Mouse (Mus musculus): Measurements from ENCODE around the gene Mff.

Gene Mff

DNA sequence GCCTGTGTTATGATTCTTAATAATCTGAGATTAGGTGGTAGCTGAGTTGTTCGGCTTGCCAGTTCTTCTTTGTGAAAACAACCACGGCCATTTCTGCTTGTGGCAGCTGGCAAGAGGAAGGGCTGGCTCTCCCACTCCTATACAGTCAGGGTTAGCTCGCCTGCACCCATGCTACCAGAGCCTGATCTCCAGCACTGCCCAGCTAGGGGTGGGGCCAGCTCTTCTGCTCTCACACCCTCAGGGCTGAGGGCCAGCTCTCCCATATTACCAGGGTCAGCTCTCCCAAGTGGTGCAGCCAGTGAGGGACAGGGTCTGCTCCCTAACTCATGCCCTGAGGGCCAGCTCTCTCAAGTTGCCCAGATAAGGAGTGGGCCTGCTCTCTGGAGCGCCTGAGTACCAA, 47.7 kb downstream of the Mff start:
- no peak for DNase-seq

DNA sequence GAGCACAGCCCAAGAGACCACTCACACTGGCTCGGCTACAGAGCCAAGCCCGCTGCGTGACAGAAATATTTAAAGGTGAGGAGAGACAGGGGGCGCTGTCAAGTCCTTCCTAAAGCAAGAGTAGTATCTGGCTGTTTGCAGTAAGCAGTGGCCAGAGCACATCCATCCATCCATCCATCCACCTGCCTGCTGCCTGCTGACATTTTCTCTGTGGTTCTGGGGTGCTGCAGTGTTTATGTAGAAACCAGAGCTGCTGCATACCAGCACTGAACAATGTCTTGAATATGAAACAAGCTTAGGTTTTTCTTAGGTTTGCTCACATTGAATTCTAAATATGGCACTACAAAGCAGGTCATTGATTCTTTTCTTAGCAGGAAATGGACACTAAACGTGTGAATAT, 48.5 kb downstream of the Mff start:
- DNase-seq: no peak

DNA sequence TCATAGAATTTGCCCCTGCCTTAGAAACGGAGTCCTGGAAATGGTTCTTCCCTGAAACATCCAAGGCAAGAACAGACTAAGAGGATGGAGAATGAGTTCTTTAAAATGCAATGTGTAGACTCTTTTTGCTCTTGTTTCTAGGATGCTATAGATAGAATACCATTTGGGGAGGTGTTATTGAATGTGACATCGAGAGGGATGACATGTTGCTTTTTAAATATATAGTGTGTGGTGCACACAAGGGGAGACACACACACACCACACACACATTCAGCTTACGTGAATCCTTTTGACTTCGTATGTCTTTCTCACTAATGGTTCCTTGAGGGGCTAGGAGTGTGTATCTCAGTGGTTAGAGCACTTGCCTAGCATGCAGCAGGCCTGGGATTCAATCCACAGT, 50.6 kb downstream of the Mff start:
- DNase-seq: no peak

DNA sequence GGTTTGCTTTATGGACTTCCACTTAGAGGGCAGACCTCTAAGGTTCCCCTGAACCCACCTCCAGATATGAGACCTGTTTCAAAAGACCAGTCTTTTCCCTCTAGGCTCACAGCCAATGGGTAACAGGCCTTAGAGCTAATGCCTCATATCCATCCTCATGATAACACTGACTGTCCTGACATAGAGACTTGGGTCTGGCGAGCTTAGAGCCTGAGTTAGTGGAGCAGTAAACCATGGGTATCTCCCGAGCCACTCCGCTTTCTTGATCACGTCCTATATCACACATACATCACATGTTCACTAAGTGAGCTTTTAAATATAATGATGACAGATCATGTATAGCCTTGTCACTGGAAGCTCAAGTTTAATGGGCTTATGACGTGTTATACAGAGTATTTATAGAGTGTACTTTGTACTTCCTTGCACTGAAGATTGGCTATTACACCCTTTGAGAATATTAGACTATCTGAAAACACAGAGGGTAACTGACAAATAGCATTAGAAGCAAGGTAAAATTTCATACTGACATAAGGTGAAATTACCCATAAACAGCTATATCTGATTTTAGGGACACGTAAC, 54.8 kb downstream of the Mff start:
- DNase-seq: no peak

DNA sequence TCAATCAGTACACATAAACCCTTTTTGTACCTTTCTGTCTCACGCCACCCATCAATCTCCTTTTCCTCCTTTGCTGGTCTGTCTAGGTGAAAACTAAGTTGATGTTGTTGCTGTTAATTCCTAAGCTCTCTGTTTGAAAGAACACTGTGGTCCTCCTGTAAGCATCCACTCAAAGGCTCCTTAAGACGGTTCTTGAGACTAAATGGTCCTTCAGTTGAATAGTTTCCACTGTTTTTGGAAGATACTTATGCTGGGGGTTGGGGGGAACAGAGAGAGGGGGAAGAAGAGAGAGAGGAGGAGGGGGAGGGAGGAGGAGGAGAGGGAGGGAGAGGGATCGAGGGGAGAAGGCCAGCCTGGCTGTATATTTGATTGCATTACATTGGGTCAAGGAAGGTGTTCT, 58.9 kb downstream of the Mff start:
- no peak for DNase-seq

DNA sequence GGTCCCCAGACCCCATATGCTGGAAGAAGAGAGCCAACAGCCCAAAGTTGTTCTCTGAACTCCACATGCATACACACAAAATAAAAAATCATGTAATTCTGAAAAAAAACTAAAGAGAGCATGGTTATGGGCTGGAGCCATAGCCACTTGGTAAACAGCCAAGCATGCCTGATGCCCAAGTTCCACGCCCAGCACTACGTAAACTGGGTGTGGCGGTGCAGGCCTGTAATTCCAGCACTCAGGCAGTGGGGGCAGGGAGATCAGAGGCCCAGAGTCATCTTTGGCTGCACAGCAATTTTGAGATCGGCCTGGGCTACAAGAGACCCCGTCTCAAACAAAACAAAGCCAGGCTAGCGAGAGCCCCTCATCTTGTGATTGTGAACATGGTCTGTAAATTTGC, 60.9 kb downstream of the Mff start:
- no peak for DNase-seq

DNA sequence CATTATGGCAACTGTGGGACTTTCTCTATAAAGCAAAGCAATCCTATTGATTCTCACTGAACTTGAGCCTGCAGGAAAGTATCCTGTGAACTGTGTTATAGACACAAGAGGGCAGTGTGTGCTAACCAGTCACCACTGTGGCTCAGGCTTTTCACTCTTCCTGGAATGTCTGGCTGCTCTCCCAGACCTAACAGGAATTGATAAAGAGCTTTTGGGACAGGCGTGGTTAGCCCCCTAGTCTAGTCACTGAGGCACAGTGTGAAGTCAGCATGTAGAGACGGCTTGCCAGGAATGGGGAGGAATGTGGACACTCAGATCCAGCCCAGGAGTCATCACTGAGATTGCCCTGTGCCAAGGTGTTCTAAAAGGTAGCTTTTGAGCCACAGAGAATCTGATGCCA, 62.7 kb downstream of the Mff start:
- DNase-seq: peak; percentile 20

DNA sequence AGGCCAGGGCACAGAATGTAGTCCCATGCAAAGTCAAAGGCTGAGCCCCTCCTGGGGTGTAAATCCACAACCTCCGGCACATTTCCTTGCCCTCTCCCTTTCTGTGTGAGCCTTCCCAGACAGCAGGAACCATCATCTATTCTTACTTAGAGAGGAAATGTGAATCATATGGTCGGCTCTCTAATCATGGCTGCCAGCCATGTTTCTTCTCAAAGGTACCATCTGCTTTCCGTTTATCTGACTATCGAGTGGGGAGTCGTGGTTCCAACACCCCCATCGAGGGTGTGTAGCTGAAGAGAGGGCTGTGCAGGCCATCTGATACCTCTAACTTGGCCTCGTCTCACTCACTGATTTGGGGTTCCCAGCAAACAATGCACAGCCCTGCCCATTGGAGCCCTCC, 63.4 kb downstream of the Mff start:
- DNase-seq: no peak

DNA sequence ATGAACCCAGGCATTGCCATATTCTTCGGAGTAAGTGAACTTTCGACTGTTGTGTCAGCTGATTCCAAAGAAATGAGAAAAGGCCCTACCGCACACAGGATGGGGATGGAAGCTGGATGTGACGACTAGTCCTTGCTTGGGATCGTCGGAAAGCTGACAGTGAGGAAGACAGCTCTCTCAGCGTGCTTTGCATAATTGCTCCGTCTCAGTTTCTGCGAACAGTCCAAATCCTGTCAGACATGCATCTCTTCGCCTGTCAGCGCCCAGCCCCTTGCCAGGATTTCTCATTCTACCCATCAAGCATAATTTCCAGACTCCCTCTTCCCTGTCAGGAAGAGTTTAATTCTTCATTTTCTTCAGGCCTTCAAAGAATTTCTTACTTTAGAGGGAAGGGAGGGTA, 66.4 kb downstream of the Mff start:
- DNase-seq: no peak

DNA sequence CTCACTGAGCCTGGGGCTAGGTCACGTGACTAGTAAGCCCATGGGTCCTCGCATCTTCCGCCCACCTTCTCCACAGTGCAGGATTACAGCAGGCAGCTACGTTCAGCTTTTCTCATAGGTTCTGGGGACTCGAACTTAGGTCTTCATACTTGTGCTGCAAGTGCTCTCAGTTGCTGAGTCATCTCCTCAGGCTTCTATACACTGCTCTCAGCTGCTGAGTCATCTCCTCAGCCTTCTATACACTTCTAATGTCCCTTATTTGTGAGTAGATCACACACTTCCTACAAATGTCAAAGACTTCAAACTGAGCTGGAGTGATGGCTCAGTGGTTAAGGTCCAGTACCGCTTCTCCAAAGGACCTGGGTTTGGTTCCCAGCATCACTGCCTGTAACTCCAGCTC, 67.5 kb downstream of the Mff start:
- no peak for DNase-seq

DNA sequence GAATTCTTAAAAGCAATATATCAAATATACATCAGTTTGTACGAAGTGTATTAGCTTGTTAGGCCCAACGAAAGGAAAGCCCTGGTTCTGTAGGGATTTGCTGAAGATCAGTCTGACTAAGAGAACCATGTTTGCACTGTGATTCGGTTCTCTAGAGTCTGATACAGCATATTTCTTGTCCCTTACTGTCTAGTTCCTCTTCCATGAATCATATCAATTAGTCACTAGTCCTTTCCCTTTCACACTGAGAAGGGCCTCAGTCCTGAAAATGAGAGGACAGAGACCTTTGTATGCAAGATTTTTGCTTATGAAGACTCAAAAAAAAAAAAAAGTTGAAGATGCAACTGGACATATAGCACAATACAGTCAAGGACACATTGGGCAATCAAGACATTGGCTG, 68.4 kb downstream of the Mff start:
- DNase-seq: no peak

DNA sequence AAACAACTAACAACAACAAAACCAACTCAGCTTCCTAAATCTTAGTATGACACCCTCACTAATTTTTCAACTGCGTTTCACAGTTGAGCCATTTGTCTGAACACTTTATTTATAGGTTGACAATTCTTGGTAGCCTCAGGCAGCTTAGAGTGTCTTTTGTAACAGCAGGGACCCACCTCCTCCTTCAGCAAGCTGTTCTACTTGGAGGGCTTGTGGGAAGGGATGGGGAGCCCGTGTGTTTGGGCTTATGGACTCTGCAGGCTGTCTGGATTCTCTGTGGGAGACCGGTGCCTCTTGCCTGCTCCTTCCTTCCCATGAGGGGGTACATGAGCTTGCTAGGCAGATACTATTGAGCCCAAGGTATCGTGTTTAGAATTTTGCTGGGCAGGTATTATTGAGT, 69.3 kb downstream of the Mff start:
- DNase-seq: no peak

DNA sequence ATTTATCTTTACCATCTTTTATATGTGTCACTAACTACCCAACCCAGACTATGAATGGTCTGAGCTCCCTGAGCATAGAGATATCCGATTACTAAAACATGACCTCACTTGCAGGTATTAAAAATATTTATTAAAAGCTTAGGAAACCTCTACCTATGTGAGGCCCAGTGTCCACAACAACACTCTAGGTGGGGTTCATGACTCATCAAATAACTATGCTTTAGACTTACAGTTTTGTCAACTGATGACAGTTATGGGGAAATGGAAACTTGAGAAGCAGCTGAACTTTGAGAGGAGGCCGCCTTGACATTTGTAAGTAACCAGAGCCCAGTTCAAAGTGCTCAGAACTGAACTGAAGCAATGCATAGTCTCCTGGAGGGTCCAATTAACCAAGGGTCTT, 70.5 kb downstream of the Mff start:
- DNase-seq: no peak

DNA sequence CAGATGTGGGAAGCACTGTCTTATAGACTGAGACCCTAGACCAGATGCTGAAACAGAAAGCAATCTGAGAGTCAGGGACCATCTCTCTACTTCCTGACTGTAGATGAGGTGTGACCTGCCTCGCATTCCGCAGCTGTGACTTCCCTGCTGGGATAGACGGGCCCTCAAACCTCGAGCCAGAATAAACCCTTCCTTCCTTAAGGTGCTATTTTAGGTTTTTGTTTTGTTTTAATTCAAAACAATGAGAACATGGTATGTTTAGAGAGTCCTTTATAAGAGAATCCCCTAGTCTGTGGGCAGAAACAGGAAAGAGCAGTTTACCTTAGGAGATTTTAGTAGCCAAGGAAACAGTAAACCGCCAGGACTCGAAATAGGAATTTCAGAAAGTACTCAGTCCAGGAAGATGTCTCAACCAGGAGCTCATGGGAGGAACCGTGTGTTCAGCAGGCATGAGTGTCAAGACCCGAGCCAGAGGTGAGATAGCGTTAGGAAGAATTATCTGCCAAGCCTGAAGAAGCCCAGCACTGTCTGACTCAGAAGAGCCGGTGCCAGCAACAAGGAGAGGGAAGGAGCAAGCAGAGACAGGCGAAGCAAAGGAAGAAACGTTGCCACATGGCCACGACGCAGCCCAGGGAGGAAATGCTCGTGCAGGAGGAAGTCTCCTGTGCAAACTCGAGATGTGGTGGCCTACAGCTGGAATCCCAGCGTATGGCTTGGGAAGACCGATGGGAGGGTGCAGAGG, 71.2 kb downstream of the Mff start:
- DNase-seq: no peak

DNA sequence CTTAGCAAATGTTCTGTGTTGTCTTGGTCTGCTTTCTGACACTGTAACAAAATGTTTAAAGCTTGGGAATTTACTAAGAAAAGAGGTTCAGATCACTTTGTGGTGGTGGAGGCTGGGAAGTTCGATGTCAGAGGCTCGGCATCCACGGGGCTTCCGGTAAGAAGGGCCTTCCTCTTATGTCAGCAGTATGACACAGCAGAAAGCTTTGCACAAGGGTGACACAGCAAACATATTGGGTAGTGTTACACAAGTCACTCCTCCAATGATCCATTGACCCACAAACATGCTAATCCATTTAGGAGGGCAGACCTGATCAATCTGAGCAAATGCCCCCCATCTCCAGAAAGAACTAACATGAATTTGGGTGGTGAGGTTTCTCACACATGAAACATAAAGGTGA, 72.4 kb downstream of the Mff start:
- no peak for DNase-seq

DNA sequence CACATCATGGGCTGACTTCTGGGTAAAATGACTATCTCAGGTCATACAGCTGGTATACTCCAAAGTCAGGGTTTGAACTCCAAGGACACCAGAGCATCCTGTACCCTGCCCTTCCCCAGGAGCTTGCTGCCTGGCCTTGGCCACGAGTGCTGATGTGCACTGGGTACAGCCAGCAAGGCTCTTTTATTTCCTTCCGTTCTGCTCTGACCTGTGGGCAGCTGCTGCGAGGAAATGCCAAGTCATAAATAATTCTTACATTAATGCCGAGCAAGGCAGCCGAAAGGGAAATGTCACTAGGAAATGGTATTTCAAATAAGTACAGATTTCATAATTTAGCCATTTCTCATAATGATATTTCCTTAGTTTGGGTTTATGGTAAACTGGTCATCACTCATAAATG, 73.6 kb downstream of the Mff start:
- DNase-seq: no peak

DNA sequence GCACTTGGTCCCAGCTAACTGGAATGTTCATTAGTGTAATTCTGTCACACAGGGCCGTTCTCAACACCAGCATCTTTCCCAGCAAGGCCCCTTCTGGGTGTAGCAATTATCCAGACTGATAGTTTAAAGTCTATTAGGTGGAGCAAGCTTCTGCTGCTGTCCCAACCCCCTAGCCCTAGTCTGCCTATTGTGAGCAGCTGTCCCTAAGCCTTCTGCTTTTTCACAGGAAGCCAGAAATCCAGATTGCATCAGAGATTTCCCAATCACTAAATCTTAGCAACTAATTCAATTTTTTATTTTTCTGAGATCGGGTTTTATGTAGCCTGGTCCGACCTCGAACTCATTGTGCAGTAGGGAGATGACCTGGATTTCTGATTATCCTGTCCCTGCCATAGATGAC, 74.2 kb downstream of the Mff start:
- DNase-seq: no peak

DNA sequence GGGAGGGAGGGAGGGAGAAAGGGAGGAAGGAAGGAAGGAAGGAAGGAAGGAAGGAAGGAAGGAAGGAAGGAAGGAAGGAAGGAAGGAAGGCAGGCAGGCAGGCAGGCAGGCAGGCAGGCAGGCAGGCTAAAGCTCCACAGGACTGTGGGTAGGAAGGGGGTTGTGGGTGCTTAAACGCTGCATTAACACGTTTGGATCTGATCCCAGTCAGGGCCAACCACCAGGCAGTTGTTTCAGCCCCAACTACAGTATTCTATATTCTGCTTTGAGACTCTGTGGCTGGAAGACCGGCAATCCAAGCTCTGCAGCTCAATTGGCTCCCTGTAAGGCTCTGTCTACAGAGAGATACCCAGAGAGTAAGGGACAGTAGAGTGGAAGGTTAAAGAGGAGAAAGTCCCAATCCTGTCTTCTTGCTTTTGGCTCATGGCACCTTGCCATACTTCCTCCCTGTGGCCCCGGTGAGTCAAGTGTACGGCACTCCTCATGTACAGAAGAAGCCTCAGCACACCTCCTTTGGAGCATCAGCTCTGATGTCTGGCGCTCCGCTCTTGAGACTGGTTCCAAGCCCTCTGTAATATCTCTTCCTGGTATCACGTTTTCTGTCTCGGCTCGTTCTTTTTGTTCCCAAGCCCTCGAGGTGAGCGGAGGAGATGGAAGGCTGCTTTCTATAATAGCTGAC, 76.6 kb downstream of the Mff start:
- no peak for DNase-seq
